Mouse (Mus musculus): ENCODE data around the gene Morf4l1.
"Not testable (repeated sequence)": the region's sequence is repeated elsewhere in the genome, so short reads cannot be mapped to it uniquely, and the experiment has no call there.

The Morf4l1 gene

GRCm38 (mm10) chr9:90113651-90114566 is 665 bp downstream of the Morf4l1 start:
- DNase-seq: peak; percentile 87

- no peak for DNase-seq
These were observed 1.4 kb downstream of the Morf4l1 start for GRCm38 (mm10) chr9:90113151-90113550.

- no peak for DNase-seq
These were observed 5.2 kb downstream of the Morf4l1 start for GRCm38 (mm10) chr9:90109386-90109785.

GRCm38 (mm10) chr9:90108272-90108671 is 6.3 kb downstream of the Morf4l1 start:
- no peak for DNase-seq

- DNase-seq: no peak
These were observed 7.7 kb downstream of the Morf4l1 start for GRCm38 (mm10) chr9:90106915-90107314.

- DNase-seq: no peak
These were observed 9.1 kb downstream of the Morf4l1 start for GRCm38 (mm10) chr9:90105462-90105861.

GRCm38 (mm10) chr9:90100760-90101159 is 13.8 kb downstream of the Morf4l1 start:
- no peak for DNase-seq

- DNase-seq: no peak
These were observed 15.6 kb downstream of the Morf4l1 start for GRCm38 (mm10) chr9:90098934-90099333.

- DNase-seq: no peak
These were observed 25.1 kb downstream of the Morf4l1 start for GRCm38 (mm10) chr9:90089339-90090104.

GRCm38 (mm10) chr9:90087906-90088485 is 26.6 kb downstream of the Morf4l1 start:
- DNase-seq: no peak

- no peak for DNase-seq
These were observed 29.7 kb downstream of the Morf4l1 start for GRCm38 (mm10) chr9:90084766-90085468.

GRCm38 (mm10) chr9:90084152-90084551 is 30.4 kb downstream of the Morf4l1 start:
- no peak for DNase-seq

GRCm38 (mm10) chr9:90082992-90083391 is 31.6 kb downstream of the Morf4l1 start:
- no peak for DNase-seq

- DNase-seq: not testable (repeated sequence)
These were observed 32.6 kb downstream of the Morf4l1 start for GRCm38 (mm10) chr9:90081961-90082360.

GRCm38 (mm10) chr9:90076849-90077461 is 37.6 kb downstream of the Morf4l1 start:
- DNase-seq: peak; percentile 32

GRCm38 (mm10) chr9:90076131-90076530 is 38.4 kb downstream of the Morf4l1 start:
- DNase-seq: no peak

- DNase-seq: no peak
These were observed 39.2 kb downstream of the Morf4l1 start for GRCm38 (mm10) chr9:90075336-90075735.

- DNase-seq: no peak
These were observed 44.4 kb downstream of the Morf4l1 start for GRCm38 (mm10) chr9:90070174-90070573.

- DNase-seq: no peak
These were observed 45.1 kb downstream of the Morf4l1 start for GRCm38 (mm10) chr9:90069485-90069884.

GRCm38 (mm10) chr9:90068786-90069185 is 45.8 kb downstream of the Morf4l1 start:
- no peak for DNase-seq

GRCm38 (mm10) chr9:90067341-90067740 is 47.2 kb downstream of the Morf4l1 start:
- DNase-seq: no peak

- DNase-seq: not testable (repeated sequence)
These were observed 53.6 kb downstream of the Morf4l1 start for GRCm38 (mm10) chr9:90060932-90061331.

GRCm38 (mm10) chr9:90060574-90060875 is 54.0 kb downstream of the Morf4l1 start:
- DNase-seq: no peak

Data from cerebellum, adult 9-11 months (tissue).